10 mouse cellular contexts compared by ENCODE assay signal in genomic region chr4:86902351-86902750, GRCm38 (mm10). TPM values are rescaled to one million over a fixed set of nuclear protein-coding genes. Genes with fewer than 3 reads are reported as not detected.
DNase-seq lines count a peak whose midpoint lies in the region; ATAC-seq lines count a peak whose summit lies in the region.
"Had no signal": no experiment of that assay in that cellular context is flagged by ENCODE, and none has a peak within 500 bp of the region (broad histone marks: within the 10 kb centered on the region; RNA-seq: fewer than 3 reads in every experiment).

No protein-coding gene starts in this region.

- H3K4me2 ChIP-seq in midbrain, embryonic 15.5 days = no peak overlapping the region
- H3K4me2 ChIP-seq in heart, embryonic 13.5 days = no peak overlapping the region
- no peak overlapping the region for H3K4me2 ChIP-seq in liver, embryonic 11.5 days
- no peak overlapping the region for H3K4me2 ChIP-seq in hindbrain, embryonic 11.5 days (replicated peaks; ENCODE audit: low read depth, low read length)
- H3K4me2 ChIP-seq: midbrain, embryonic 12.5 days had no signal

- H3K36me3 ChIP-seq in midbrain, embryonic 10.5 days = no peaks in the 10 kb centered on the region
- no peaks in the 10 kb centered on the region for H3K36me3 ChIP-seq in midbrain, embryonic 15.5 days (replicated peaks)
- no peaks in the 10 kb centered on the region for H3K36me3 ChIP-seq in heart, embryonic 13.5 days
- H3K36me3 ChIP-seq in liver, embryonic 11.5 days (ENCODE audit: control insufficient read depth, insufficient read depth, low read length) = no peaks in the 10 kb centered on the region
- no peaks in the 10 kb centered on the region for H3K36me3 ChIP-seq in hindbrain, embryonic 11.5 days (ENCODE audit: control insufficient read depth, insufficient read depth, low read length)
- H3K36me3 ChIP-seq: G1E; midbrain, embryonic 12.5 days had no signal

- ATAC-seq in midbrain, embryonic 15.5 days (replicated peaks) = no peak
- no peak for ATAC-seq in heart, embryonic 13.5 days (ENCODE audit: extremely low read depth, insufficient number of reproducible peaks, low FRiP score, low TSS enrichment)
- peak; percentile 62 for ATAC-seq in liver, embryonic 11.5 days (replicated peaks; ENCODE audit: low FRiP score)
- no peak for ATAC-seq in hindbrain, embryonic 11.5 days (ENCODE audit: low FRiP score)

- H3K27ac ChIP-seq in midbrain, embryonic 10.5 days (replicated peaks) = peak overlapping the region; percentile 42
- H3K27ac ChIP-seq in midbrain, embryonic 15.5 days = no peak overlapping the region
- H3K27ac ChIP-seq in heart, embryonic 13.5 days (replicated peaks) = peak overlapping the region; percentile 61
- no peak overlapping the region for H3K27ac ChIP-seq in liver, embryonic 11.5 days (ENCODE audit: low read depth, low read length)
- no peak overlapping the region for H3K27ac ChIP-seq in hindbrain, embryonic 11.5 days (ENCODE audit: low read depth, low read length)
- H3K27ac ChIP-seq: midbrain, embryonic 12.5 days had no signal

- 0 out of 2 replicates have a peak, but pooled peaks cover 5% of the 10 kb centered on the region for H3K4me1 ChIP-seq in midbrain, embryonic 10.5 days
- no peaks in the 10 kb centered on the region for H3K4me1 ChIP-seq in midbrain, embryonic 15.5 days
- H3K4me1 ChIP-seq in heart, embryonic 13.5 days = peaks cover 20% of the 10 kb centered on the region
- H3K4me1 ChIP-seq in liver, embryonic 11.5 days (replicated peaks; ENCODE audit: control insufficient read depth, insufficient read depth, low read length) = peaks cover 6% of the 10 kb centered on the region; the same call in 1 of the 2 replicates
- H3K4me1 ChIP-seq in hindbrain, embryonic 11.5 days (replicated peaks; ENCODE audit: control insufficient read depth, insufficient read depth, low read length) = no peaks in the 10 kb centered on the region
- H3K4me1 ChIP-seq: midbrain, embryonic 12.5 days had no signal

- WGBS in midbrain, embryonic 10.5 days = 58% methylated on average over 6 of the region's 6 CpGs
- WGBS in midbrain, embryonic 15.5 days = 64% methylated on average over 6 of the region's 6 CpGs
- 52% methylated on average over 6 of the region's 6 CpGs for WGBS in heart, embryonic 13.5 days
- WGBS in liver, embryonic 11.5 days = 36% methylated on average over 6 of the region's 6 CpGs
- WGBS in hindbrain, embryonic 11.5 days = 65% methylated on average over 6 of the region's 6 CpGs

- H3K9me3 ChIP-seq in midbrain, embryonic 10.5 days (replicated peaks) = no peaks in the 10 kb centered on the region
- no peaks in the 10 kb centered on the region for H3K9me3 ChIP-seq in midbrain, embryonic 15.5 days
- H3K9me3 ChIP-seq in heart, embryonic 13.5 days = no peaks in the 10 kb centered on the region
- H3K9me3 ChIP-seq in liver, embryonic 11.5 days (ENCODE audit: control insufficient read depth, low read length) = no peaks in the 10 kb centered on the region
- no peaks in the 10 kb centered on the region for H3K9me3 ChIP-seq in hindbrain, embryonic 11.5 days (ENCODE audit: control insufficient read depth, low read length)
- H3K9me3 ChIP-seq: G1E; midbrain, embryonic 12.5 days had no signal

- H3K4me3 ChIP-seq in midbrain, embryonic 10.5 days = no peak overlapping the region
- no peak overlapping the region for H3K4me3 ChIP-seq in midbrain, embryonic 15.5 days
- no peak overlapping the region for H3K4me3 ChIP-seq in heart, embryonic 13.5 days
- no peak overlapping the region for H3K4me3 ChIP-seq in liver, embryonic 11.5 days (ENCODE audit: low read depth, low read length)
- H3K4me3 ChIP-seq in hindbrain, embryonic 11.5 days (ENCODE audit: low read depth, low read length) = no peak overlapping the region
- H3K4me3 ChIP-seq: midbrain, embryonic 12.5 days had no signal

- no peak overlapping the region for H3K9ac ChIP-seq in midbrain, embryonic 15.5 days
- no peak overlapping the region for H3K9ac ChIP-seq in heart, embryonic 13.5 days
- H3K9ac ChIP-seq in liver, embryonic 11.5 days (ENCODE audit: low read depth, low read length) = no peak overlapping the region
- H3K9ac ChIP-seq in hindbrain, embryonic 11.5 days (ENCODE audit: low read depth, low read length) = no peak overlapping the region
- H3K9ac ChIP-seq: midbrain, embryonic 12.5 days had no signal

- H3K27me3 ChIP-seq in midbrain, embryonic 10.5 days (ENCODE audit: low read depth, poor library complexity, severe bottlenecking) = no peaks in the 10 kb centered on the region
- H3K27me3 ChIP-seq in midbrain, embryonic 15.5 days (replicated peaks) = no peaks in the 10 kb centered on the region
- no peaks in the 10 kb centered on the region for H3K27me3 ChIP-seq in heart, embryonic 13.5 days (replicated peaks)
- H3K27me3 ChIP-seq in liver, embryonic 11.5 days (replicated peaks; ENCODE audit: control insufficient read depth, insufficient read depth, low read length) = no peaks in the 10 kb centered on the region
- H3K27me3 ChIP-seq in hindbrain, embryonic 11.5 days (ENCODE audit: control insufficient read depth, insufficient read depth, low read length) = no peaks in the 10 kb centered on the region
- H3K27me3 ChIP-seq: midbrain, embryonic 12.5 days had no signal

- peak; percentile 13 for DNase-seq in midbrain, embryonic 10.5 days (ENCODE audit: low spot score)
- DNase-seq in liver, embryonic 11.5 days (ENCODE audit: low spot score) = no peak
- peak; percentile 27 for DNase-seq in yolk sac, embryonic 10.5 days (ENCODE audit: low spot score)
- DNase-seq in ovary, adult 18-20 months (ENCODE audit: low spot score) = no peak
- no peak for DNase-seq in spleen, adult 12 weeks (ENCODE audit: low spot score)
- no peak for DNase-seq in hindbrain, embryonic 11.5 days (ENCODE audit: low spot score)

RNA-seq across cellular contexts. Expression of gene Acer2, which starts 28.2 kb away (rescaled TPM):
- 5.3 and 7.1 TPM in 2 replicates for polyA plus RNA-seq in midbrain, embryonic 10.5 days (2016; fragmentation: Nextera tagmentation; extraction: Ambion mirVana)
- polyA plus RNA-seq in midbrain, embryonic 15.5 days (2015; fragmentation: Nextera tagmentation; extraction: Ambion mirVana) = 21.1 and 22.2 TPM in 2 replicates
- polyA plus RNA-seq in heart, embryonic 13.5 days (2015; fragmentation: Nextera tagmentation; extraction: Ambion mirVana) = 28.3 and 31.4 TPM in 2 replicates
- polyA plus RNA-seq in liver, embryonic 11.5 days (2014; fragmentation: Nextera tagmentation; extraction: Ambion mirVana) = 16.3 and 19.4 TPM in 2 replicates
- 11.0 and 12.9 TPM in 2 replicates for polyA plus RNA-seq in hindbrain, embryonic 11.5 days (2014; fragmentation: Nextera tagmentation; extraction: Ambion mirVana)
- polyA plus RNA-seq: G1E had no signal

RNA-seq across cellular contexts. Expression of gene Rps6, which starts 45.1 kb away (rescaled TPM):
- 583 and 651 TPM in 2 replicates for polyA plus RNA-seq in midbrain, embryonic 10.5 days (2016; fragmentation: Nextera tagmentation; extraction: Ambion mirVana)
- polyA plus RNA-seq in midbrain, embryonic 15.5 days (2015; fragmentation: Nextera tagmentation; extraction: Ambion mirVana) = 329 and 335 TPM in 2 replicates
- polyA plus RNA-seq in heart, embryonic 13.5 days (2015; fragmentation: Nextera tagmentation; extraction: Ambion mirVana) = 468 and 507 TPM in 2 replicates
- 1,053 and 1,060 TPM in 2 replicates for polyA plus RNA-seq in liver, embryonic 11.5 days (2014; fragmentation: Nextera tagmentation; extraction: Ambion mirVana)
- polyA plus RNA-seq in hindbrain, embryonic 11.5 days (2014; fragmentation: Nextera tagmentation; extraction: Ambion mirVana) = 643 and 708 TPM in 2 replicates

Comparison
In these comparisons a context has a peak if more than half of its experiments do, and no peak if none do; other contexts are left out.
1. H3K27ac ChIP-seq: peak in midbrain, embryonic 10.5 days (single experiment) and heart, embryonic 13.5 days (single experiment); none in midbrain, embryonic 15.5 days (single experiment), liver, embryonic 11.5 days (single experiment) and hindbrain, embryonic 11.5 days (single experiment).
2. DNase-seq: peak in midbrain, embryonic 10.5 days (single experiment) and yolk sac, embryonic 10.5 days (single experiment); none in liver, embryonic 11.5 days (single experiment), ovary, adult 18-20 months (single experiment), spleen, adult 12 weeks (single experiment) and hindbrain, embryonic 11.5 days (single experiment).